Mouse (Mus musculus) embryonic facial prominence, embryonic 11.5 days (tissue): ENCODE data around the gene Rbms1. TPM values are rescaled to one million over a fixed set of nuclear protein-coding genes. Genes with fewer than 3 reads are reported as not detected.

Source experiments
- ATAC-seq: fragments of 200-750 bp; cut with Nextera tagmentation; replicated peaks from 2 replicates; pipeline ENCODE4 v1.8.0; 2017; ENCODE audit warnings: low read depth; ENCODE audit not compliant: insufficient number of reproducible peaks, low FRiP score, low TSS enrichment
- DNase-seq: peaks from one replicate; pipeline ENCODE4 v3.0.0-alpha.2; 2015; ENCODE audit warnings: low spot score
- H3K27ac ChIP-seq: fragments of 300-500 bp; sonication (generic); replicated peaks from 2 replicates; pipeline ENCODE4 v1.5.1; 2014; ENCODE audit warnings: mild to moderate bottlenecking, low read depth, low read length, control low read depth
- H3K27me3 ChIP-seq: fragments of 300-500 bp; sonication (generic); 2 replicates; pipeline ENCODE4 v1.6.1; 2014; ENCODE audit warnings: mild to moderate bottlenecking, low read length, moderate library complexity, mixed read lengths; ENCODE audit not compliant: control insufficient read depth, insufficient read depth
- H3K36me3 ChIP-seq: fragments of 300-500 bp; sonication (generic); replicated peaks from 2 replicates; pipeline ENCODE4 v1.6.1; 2014; ENCODE audit warnings: low read depth, mild to moderate bottlenecking, low read length, moderate library complexity, mixed read lengths; ENCODE audit not compliant: control insufficient read depth, insufficient read depth
- H3K4me1 ChIP-seq: fragments of 300-500 bp; sonication (generic); 2 replicates; pipeline ENCODE4 v1.6.1; 2014; ENCODE audit warnings: low read length, mixed read lengths; ENCODE audit not compliant: control insufficient read depth, insufficient read depth
- H3K4me2 ChIP-seq: fragments of 300-500 bp; sonication (generic); 2 replicates; pipeline ENCODE4 v1.6.1; 2014; ENCODE audit warnings: low read depth, mild to moderate bottlenecking, control low read depth, low read length, moderate library complexity
- H3K4me3 ChIP-seq: fragments of 300-500 bp; sonication (generic); 2 replicates; pipeline ENCODE4 v1.5.1; 2014; ENCODE audit warnings: low read depth, low read length, control low read depth
- H3K9ac ChIP-seq: fragments of 300-500 bp; sonication (generic); replicated peaks from 2 replicates; pipeline ENCODE4 v1.6.1; 2014; ENCODE audit warnings: mild to moderate bottlenecking, control low read depth, low read length
- H3K9me3 ChIP-seq: fragments of 300-500 bp; sonication (generic); replicated peaks from 2 replicates; pipeline ENCODE4 v1.6.1; 2016; ENCODE audit warnings: mild to moderate bottlenecking, low read length, inconsistent platforms, mixed read lengths; ENCODE audit not compliant: control insufficient read depth
- WGBS: fragments of 180-500 bp; shearing (Covaris S2); extraction: QIAGEN DNeasy Blood & Tissue Kit; methylation state at CpG from one replicate; pipeline ENCODE4 v1.1.7; 2014; 5-methylcytosine and 5-hydroxymethylcytosine counted together
- polyA plus RNA-seq: library from polyadenylated mRNA; unstranded; fragments of >200 nt; fragmentation: Nextera tagmentation; extraction: Ambion mirVana; gene quantifications from 2 replicates; pipeline ENCODE4 v1.2.1, GENCODE M21; 2014

Gene Rbms1
- polyA plus RNA-seq, 1 experiment from 2014 or later = 103 TPM

DNA sequence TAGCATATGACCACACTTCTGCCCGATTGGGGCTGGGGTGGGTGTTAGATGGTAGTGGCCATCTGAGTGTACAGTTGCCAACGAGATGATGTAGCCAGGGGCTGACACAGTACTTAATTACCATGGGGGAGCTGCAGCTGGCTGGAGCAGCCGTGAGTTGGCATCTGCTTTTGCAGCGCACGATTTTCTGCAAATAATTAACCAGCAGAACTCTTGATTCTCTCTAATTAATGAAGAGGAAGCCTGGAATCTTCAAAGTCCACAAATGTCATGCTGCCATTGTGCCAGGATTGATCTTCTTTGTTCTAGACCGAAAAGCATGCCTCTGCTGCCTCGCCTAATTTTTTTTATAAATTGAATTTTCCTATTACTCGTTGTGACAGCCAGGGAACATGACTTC is 249.1 kb downstream of the Rbms1 start:
- no peaks in the 10 kb centered on the region for H3K36me3 ChIP-seq
- no peaks in the 10 kb centered on the region for H3K4me1 ChIP-seq
- WGBS = 30% methylated on average over 8 of the region's 8 CpGs
- no peak overlapping the region for H3K4me2 ChIP-seq
- no peak overlapping the region for H3K9ac ChIP-seq
- ATAC-seq (no peak; the same call in 1 of the 2 replicates), DNase-seq (no peak)
- no peaks in the 10 kb centered on the region for H3K9me3 ChIP-seq
- H3K27me3 ChIP-seq = no peaks in the 10 kb centered on the region
- no peak overlapping the region for H3K27ac ChIP-seq
- no peak overlapping the region for H3K4me3 ChIP-seq

- Histone ChIP-seq H3K36me3 (no peaks in the 10 kb centered on the region), H3K9ac (no peak overlapping the region), H3K4me2 (no peak overlapping the region), H3K27ac (no peak overlapping the region), H3K4me3 (no peak overlapping the region), H3K27me3 (no peaks in the 10 kb centered on the region), H3K9me3 (no peaks in the 10 kb centered on the region), H3K4me1 (no peaks in the 10 kb centered on the region)
- ATAC-seq = no peak
- WGBS = 86% methylated on average over 5 of the region's 5 CpGs
- no peak for DNase-seq
Observed at GRCm38 (mm10) chr2:60712891-60713290, 250.1 kb downstream of the Rbms1 start.

DNA sequence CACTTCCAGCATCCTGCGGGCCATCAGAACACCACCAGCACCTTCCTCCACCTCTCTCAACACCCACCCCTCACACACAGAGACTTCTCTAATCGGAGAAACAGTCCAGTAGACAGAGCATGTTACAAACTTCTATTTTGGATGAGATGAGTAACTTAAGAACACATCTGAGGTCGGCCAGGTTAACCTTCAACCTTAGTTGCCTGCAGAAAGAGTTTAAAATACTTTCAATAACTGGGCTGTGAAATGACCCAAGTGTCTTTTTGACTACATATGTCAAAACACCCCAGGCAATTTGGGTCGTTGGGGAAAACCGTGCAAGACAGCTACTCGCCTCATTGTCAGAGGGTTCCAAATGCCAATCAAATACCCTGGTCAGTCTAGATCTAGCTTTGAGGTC is 250.5 kb downstream of the Rbms1 start:
- H3K4me3 ChIP-seq = no peak overlapping the region
- no peaks in the 10 kb centered on the region for H3K36me3 ChIP-seq
- no peaks in the 10 kb centered on the region for H3K27me3 ChIP-seq
- H3K9me3 ChIP-seq = no peaks in the 10 kb centered on the region
- DNase-seq (no peak), ATAC-seq (no peak)
- 44% methylated on average over 6 of the region's 6 CpGs for WGBS
- no peak overlapping the region for H3K9ac ChIP-seq
- H3K4me1 ChIP-seq = no peaks in the 10 kb centered on the region
- no peak overlapping the region for H3K4me2 ChIP-seq
- H3K27ac ChIP-seq = no peak overlapping the region

- no peak overlapping the region for H3K27ac ChIP-seq
- ATAC-seq = no peak
- DNase-seq = no peak
- no peaks in the 10 kb centered on the region for H3K36me3 ChIP-seq
- no peaks in the 10 kb centered on the region for H3K9me3 ChIP-seq
- no peak overlapping the region for H3K4me3 ChIP-seq
- 76% methylated on average over 7 of the region's 7 CpGs for WGBS
- no peak overlapping the region for H3K9ac ChIP-seq
- no peak overlapping the region for H3K4me2 ChIP-seq
- no peaks in the 10 kb centered on the region for H3K4me1 ChIP-seq
- H3K27me3 ChIP-seq = no peaks in the 10 kb centered on the region
Observed at GRCm38 (mm10) chr2:60711098-60711880, 251.7 kb downstream of the Rbms1 start.

GRCm38 (mm10) chr2:60710317-60710716 is 252.7 kb downstream of the Rbms1 start:
- Histone ChIP-seq H3K36me3 (no peaks in the 10 kb centered on the region), H3K27me3 (no peaks in the 10 kb centered on the region), H3K9me3 (no peaks in the 10 kb centered on the region), H3K9ac (no peak overlapping the region), H3K4me3 (no peak overlapping the region), H3K27ac (no peak overlapping the region), H3K4me1 (no peaks in the 10 kb centered on the region), H3K4me2 (no peak overlapping the region)
- WGBS = 87% methylated on average over 4 of the region's 4 CpGs
- ATAC-seq (no peak), DNase-seq (no peak)

DNA sequence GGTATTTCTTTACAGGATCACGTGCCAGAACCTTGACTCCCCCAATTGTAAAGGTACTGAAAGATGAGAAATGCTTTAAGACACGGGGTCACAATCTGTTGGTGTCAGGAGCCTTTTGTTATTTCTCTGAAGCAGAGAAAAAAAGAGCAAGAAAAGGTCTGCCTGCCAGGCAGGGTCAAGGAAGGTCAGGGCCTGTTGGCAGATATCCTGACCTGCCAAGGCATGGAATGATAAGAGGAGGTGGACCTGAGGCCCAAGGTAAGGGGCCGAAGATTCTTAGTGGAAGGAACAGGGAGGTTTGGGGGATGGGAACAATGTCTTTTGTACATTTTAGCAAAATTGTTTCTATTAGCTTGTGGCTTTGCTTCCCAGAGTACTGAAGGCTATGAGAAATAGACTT is 254.3 kb downstream of the Rbms1 start:
- DNase-seq (no peak), ATAC-seq (no peak)
- WGBS = 38% methylated on average over 3 of the region's 3 CpGs

DNA sequence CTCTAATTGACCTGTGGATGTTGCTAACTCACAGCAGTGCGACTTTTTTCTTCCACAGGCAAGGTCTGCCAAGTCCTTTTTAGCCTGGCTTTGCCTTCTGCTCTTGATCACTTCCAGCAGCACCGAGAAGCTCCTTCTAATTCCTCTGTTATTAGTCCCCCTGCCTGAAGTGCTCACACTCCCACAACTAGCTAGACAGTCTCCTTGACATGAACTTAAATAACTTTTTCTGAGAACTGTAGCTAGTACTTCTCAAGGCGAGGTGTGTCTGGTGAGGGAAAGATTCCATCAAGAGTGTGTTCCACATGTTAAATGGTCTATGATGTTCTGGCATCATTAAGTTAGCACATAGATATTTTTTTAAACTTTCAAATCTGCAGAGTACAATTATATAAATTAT is 256.1 kb downstream of the Rbms1 start:
- H3K27me3 ChIP-seq = no peaks in the 10 kb centered on the region
- no peak overlapping the region for H3K9ac ChIP-seq
- no peak for DNase-seq
- ATAC-seq = no peak
- H3K4me2 ChIP-seq = no peak overlapping the region
- no peaks in the 10 kb centered on the region for H3K9me3 ChIP-seq
- no peak overlapping the region for H3K4me3 ChIP-seq
- 75% methylated on average over 3 of the region's 3 CpGs for WGBS
- no peaks in the 10 kb centered on the region for H3K36me3 ChIP-seq
- no peak overlapping the region for H3K27ac ChIP-seq
- no peaks in the 10 kb centered on the region for H3K4me1 ChIP-seq

More for the DNA sequence above, 254.3 kb downstream of the Rbms1 start:
- Histone ChIP-seq H3K4me2 (no peak overlapping the region), H3K36me3 (no peaks in the 10 kb centered on the region), H3K9ac (no peak overlapping the region), H3K9me3 (no peaks in the 10 kb centered on the region), H3K27ac (no peak overlapping the region), H3K4me1 (no peaks in the 10 kb centered on the region), H3K4me3 (no peak overlapping the region), H3K27me3 (no peaks in the 10 kb centered on the region)

GRCm38 (mm10) chr2:60705426-60705825 is 257.6 kb downstream of the Rbms1 start:
- Histone ChIP-seq H3K9me3 (no peaks in the 10 kb centered on the region), H3K36me3 (no peaks in the 10 kb centered on the region), H3K27ac (no peak overlapping the region), H3K9ac (no peak overlapping the region), H3K4me1 (no peaks in the 10 kb centered on the region), H3K4me2 (no peak overlapping the region), H3K4me3 (no peak overlapping the region), H3K27me3 (no peaks in the 10 kb centered on the region)
- 90% methylated on average over 8 of the region's 8 CpGs for WGBS
- DNase-seq = no peak
- ATAC-seq = no peak
